Mouse (Mus musculus): ENCODE measurements at regions not wholly inside any gene's neighbourhood (a gene's known extent, or its start where the extent isn't known, plus 50 kb on each side); places are given as distances from the start of the nearest gene placed in this dataset.
"Not testable (repeated sequence)": the region's sequence is repeated elsewhere in the genome, so short reads cannot be mapped to it uniquely, and the experiment has no call there.

DNA sequence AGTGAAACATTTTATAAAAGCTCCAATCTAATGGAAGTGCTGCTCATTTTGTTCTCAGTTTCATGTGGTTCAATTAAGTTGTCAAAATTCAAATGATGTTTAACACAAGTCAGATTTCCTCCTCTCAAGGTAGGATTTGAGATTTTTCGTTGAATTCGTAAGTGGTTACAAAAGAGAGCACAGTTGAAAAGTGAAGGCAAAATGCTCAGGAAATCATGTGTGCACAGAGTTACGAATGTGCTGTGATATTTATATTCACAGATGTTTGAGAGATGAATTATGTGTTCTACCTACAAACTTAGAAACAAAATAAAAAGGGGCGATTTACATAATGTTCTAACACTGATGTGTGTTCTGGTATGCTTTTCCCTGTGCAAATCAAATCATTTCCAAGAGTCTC is 433.1 kb downstream of the Arl4a start:
- DNase-seq (ENCODE audit: low spot score): no peak
- Histone ChIP-seq H3K27ac (no peak overlapping the region), H3K36me3 (no peaks in the 10 kb centered on the region), H3K4me1 (no peaks in the 10 kb centered on the region), H3K9me3 (replicated peaks) (no peaks in the 10 kb centered on the region), H3K27me3 (ENCODE audit: low read depth, poor library complexity, severe bottlenecking) (no peaks in the 10 kb centered on the region), H3K4me3 (no peak overlapping the region)
- 85% methylated on average over 4 of the region's 4 CpGs for WGBS

DNA sequence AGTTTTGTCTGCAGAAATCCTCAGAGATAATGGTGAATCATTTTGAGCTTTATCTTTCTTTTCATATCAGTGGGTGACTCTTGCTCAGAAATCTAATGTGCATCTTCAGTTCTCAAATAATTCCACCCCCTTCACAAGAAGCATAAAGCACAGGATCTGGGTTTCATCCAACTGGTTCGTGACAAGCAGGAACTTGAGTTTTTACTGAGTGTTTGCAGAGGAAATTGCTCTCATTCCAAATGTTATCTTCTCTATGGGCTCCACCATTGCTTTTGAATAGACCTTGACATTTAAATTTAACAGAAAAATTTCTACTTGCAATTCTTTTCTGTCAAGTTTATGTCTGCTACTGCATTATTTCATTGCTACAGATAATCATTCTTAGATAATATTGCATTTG is 443.1 kb downstream of the Arl4a start:
- no peak overlapping the region for H3K27ac ChIP-seq

DNA sequence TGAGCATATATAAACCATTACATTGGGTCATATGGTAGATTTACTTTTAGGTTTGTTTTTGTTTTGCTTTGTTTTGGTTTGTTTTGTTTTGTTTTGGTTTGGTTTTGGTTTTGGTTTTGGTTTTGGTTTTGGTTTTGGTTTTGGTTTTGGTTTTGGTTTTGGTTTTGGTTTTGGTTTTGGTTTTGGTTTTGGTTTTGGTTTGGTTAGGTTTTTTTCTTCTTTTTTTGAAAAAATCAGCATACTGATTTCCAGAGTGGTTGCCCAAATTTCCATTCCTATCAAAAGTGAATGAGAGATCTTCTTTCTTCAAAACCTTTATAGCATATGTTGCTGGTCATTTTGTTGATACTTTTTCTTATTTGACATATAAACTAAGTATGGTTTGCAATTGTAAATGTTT is 444.0 kb downstream of the Arl4a start:
- DNase-seq (ENCODE audit: low spot score); H3K36me3 ChIP-seq; H3K27me3 ChIP-seq (ENCODE audit: low read depth, poor library complexity, severe bottlenecking); H3K4me3 ChIP-seq; H3K4me1 ChIP-seq; H3K9me3 ChIP-seq (replicated peaks); H3K27ac ChIP-seq: not testable (repeated sequence)

More for the DNA sequence above, 443.1 kb downstream of the Arl4a start:
- H3K27me3 ChIP-seq (ENCODE audit: low read depth, poor library complexity, severe bottlenecking): no peaks in the 10 kb centered on the region
- H3K36me3 ChIP-seq: no peaks in the 10 kb centered on the region
- DNase-seq (ENCODE audit: low spot score): no peak
- no peak overlapping the region for H3K4me3 ChIP-seq
- no peaks in the 10 kb centered on the region for H3K4me1 ChIP-seq
- no peaks in the 10 kb centered on the region for H3K9me3 ChIP-seq (replicated peaks)
- WGBS: 54% methylated on average over 1 of the region's 1 CpGs

DNA sequence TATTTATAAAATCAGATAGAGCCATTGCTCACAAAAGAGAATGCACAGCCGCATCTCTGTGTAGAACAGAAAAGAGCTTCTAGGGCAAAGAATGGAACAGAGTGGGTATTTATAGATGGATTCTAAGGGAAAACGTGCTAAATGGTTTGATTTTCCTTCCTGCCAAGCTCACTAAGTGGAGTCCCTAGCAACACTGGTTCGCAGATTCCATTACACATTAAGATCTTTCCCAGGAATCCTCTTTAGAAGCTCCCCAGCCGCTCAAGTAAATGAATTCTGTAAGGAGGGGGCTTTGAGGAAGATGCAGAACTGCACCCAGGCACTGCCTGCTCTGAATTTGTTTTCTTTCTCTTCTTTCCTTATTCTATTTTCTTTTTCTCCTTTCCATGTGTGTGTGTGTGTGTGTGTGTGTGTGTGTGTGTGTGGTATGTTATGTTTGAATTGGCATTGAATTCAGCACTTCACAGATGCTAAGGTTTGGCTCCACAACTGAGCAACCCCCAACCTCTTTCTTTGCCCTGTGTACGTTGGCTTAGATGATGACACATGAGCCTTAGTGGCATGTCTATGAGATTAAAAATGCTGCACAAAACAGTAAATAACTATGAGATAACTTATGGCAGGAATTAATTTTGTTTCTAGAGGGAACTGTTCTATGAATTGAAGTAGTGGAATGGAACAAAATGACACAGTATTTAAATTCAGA is 450.5 kb downstream of the Arl4a start:
- Histone ChIP-seq H3K4me3 (no peak overlapping the region), H3K4me1 (no peaks in the 10 kb centered on the region), H3K36me3 (no peaks in the 10 kb centered on the region), H3K9me3 (replicated peaks) (no peaks in the 10 kb centered on the region), H3K27ac (no peak overlapping the region), H3K27me3 (ENCODE audit: low read depth, poor library complexity, severe bottlenecking) (no peaks in the 10 kb centered on the region)
- 74% methylated on average over 5 of the region's 5 CpGs for WGBS
- DNase-seq (ENCODE audit: low spot score): no peak

DNA sequence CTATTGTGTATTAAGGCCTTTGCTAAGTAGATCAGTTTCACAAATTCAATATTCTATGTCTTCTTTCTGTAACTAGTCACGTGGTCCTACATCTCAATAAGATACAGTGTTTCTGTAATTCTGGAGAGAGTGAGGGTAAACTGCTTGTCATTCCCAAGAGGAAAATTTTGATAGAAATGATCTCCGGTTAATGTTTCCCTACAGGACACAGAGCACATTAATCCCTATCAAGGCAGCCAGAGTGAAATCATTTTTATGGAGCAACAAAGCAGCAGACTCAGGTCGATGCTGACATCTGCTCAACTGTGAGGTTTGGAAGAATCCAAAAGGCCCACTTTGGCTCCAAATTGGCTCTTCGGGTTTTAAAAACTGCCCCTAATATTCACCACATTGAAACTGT is 451.7 kb downstream of the Arl4a start:
- Histone ChIP-seq H3K4me1 (no peaks in the 10 kb centered on the region), H3K27me3 (ENCODE audit: low read depth, poor library complexity, severe bottlenecking) (no peaks in the 10 kb centered on the region), H3K4me3 (no peak overlapping the region), H3K36me3 (no peaks in the 10 kb centered on the region), H3K27ac (no peak overlapping the region), H3K9me3 (replicated peaks) (no peaks in the 10 kb centered on the region)
- no peak for DNase-seq (ENCODE audit: low spot score)
- 87% methylated on average over 4 of the region's 4 CpGs for WGBS

DNA sequence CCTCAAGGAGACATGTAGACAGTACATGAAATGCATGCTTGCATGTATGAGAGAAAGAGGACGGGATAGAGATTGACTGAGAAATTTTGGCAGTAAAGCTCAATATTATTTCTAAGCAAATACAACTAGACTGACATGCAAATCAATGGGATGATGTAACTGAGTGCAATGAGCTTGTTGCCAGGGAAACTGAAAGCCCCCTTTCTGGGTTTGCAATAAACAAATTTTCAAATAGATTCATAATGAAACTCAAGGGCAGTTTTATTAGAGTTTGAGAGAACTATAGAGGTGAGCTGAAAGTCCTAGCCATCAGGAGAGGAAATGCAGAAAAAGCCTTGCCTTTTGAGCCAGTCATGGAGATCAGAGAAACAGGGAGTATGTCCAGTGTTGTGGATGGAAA is 460.2 kb downstream of the Arl4a start:
- H3K9me3 ChIP-seq (replicated peaks): no peaks in the 10 kb centered on the region
- WGBS: 94% methylated on average over 1 of the region's 1 CpGs

DNA sequence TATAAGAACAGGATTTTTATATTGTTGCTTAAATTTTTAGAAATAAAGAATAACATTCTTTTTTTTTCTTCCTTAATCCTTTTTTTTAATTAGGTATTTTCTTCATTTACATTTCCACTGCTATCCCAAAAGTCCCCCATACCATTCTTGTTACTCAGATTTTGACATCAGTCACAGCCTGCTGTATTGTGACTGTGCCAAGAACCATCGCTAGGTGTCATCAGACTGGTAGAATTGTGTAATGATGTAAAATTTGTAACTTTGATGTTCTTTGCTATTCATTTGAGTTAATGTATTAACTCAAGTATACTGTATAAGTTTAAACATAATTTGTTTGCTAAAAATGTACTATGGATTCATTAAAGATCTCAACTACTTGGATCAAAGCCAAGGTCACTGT is 465.0 kb downstream of the Arl4a start:
- Histone ChIP-seq H3K4me3 (no peak overlapping the region), H3K27me3 (ENCODE audit: low read depth, poor library complexity, severe bottlenecking) (no peaks in the 10 kb centered on the region), H3K27ac (no peak overlapping the region), H3K36me3 (no peaks in the 10 kb centered on the region), H3K4me1 (no peaks in the 10 kb centered on the region), H3K9me3 (replicated peaks) (no peaks in the 10 kb centered on the region)
- 78% methylated on average over 1 of the region's 1 CpGs for WGBS
- DNase-seq (ENCODE audit: low spot score): no peak

More for the DNA sequence above, 460.2 kb downstream of the Arl4a start:
- H3K4me1 ChIP-seq: no peaks in the 10 kb centered on the region
- DNase-seq (ENCODE audit: low spot score): no peak
- H3K27ac ChIP-seq: no peak overlapping the region
- no peaks in the 10 kb centered on the region for H3K36me3 ChIP-seq
- H3K27me3 ChIP-seq (ENCODE audit: low read depth, poor library complexity, severe bottlenecking): no peaks in the 10 kb centered on the region
- no peak overlapping the region for H3K4me3 ChIP-seq

DNA sequence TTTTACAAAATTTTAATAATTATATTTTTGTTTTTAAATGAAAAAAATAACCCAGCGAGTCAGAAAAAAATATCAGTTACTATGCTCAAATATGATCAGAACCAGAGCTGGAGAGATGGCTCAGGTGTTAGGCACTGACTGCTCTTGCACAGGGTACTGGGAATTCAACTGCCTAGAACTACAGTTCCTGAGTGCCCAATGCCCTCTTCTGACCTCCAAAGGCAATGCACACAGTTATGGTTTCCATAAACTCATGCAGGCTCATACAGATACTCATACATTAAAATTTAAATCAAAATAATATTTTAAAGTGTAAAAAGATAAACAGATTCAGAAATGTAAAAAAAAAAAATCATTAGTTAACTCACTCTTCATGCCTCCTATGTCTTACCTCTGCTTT is 465.7 kb downstream of the Arl4a start:
- H3K27me3 ChIP-seq (ENCODE audit: low read depth, poor library complexity, severe bottlenecking): no peaks in the 10 kb centered on the region
- DNase-seq (ENCODE audit: low spot score): no peak
- 81% methylated on average over 1 of the region's 1 CpGs for WGBS
- H3K4me3 ChIP-seq: no peak overlapping the region
- H3K4me1 ChIP-seq: no peaks in the 10 kb centered on the region
- H3K9me3 ChIP-seq (replicated peaks): no peaks in the 10 kb centered on the region
- H3K36me3 ChIP-seq: no peaks in the 10 kb centered on the region
- H3K27ac ChIP-seq: no peak overlapping the region

DNA sequence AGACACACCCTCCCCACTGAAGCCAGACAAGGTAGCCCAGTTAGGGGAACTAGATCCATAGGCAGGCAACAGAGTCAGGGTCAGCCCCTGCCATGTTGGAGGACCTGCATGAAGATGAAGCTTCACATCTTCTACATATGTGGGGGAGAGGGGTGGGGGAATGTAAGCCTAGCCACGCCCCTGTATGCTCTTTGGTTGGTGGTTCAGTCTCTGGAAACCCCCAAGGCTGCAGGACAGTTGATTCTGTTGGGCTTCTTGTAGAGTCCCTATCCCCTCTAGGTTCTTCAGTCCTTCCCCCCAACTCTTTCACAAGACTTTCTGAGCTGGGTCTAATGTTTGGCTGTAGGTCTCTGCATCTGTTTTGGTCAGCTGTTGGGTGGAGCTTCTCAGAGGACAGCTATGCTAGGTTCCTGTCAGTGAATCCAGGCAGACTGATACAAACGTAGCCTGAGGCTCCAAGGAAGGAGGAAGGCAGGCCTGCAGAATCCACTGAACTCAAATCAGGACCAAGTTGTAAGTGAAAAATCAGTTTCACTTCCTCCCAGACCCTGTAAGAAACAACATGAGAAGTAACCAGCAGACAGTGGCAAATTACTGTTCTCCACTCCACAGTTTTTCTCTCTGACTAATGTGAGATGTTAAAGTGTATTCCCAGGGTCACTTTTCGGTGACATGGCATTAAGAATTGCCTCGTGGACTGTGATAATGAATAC is 476.9 kb downstream of the Arl4a start:
- no peak overlapping the region for H3K4me3 ChIP-seq
- 78% methylated on average over 4 of the region's 4 CpGs for WGBS
- H3K27me3 ChIP-seq (ENCODE audit: low read depth, poor library complexity, severe bottlenecking): no peaks in the 10 kb centered on the region
- H3K9me3 ChIP-seq (replicated peaks): no peaks in the 10 kb centered on the region
- no peaks in the 10 kb centered on the region for H3K36me3 ChIP-seq
- no peak overlapping the region for H3K27ac ChIP-seq
- H3K4me1 ChIP-seq: no peaks in the 10 kb centered on the region
- no peak for DNase-seq (ENCODE audit: low spot score)

DNA sequence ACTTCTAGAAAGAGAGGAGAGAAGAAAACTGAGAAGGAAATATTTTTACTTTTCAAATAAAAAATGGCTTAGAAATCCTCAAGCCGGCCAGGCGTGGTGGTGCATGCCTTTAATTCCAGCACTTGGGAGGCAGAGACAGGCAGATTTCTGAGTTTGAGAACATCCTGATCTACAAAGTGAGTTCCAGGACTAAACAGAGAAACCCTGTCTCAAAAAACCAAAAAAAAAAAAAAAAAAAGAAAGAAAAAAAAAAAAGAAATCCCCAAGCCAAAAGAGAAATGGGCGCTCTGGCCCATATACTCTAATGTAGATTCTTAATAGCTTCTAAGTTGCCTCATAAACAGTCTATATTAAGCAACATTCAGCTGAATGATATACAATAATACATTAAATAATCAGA is 479.3 kb downstream of the Arl4a start:
- H3K4me1 ChIP-seq: no peaks in the 10 kb centered on the region
- DNase-seq (ENCODE audit: low spot score): no peak
- H3K27ac ChIP-seq: no peak overlapping the region
- no peaks in the 10 kb centered on the region for H3K9me3 ChIP-seq (replicated peaks)
- no peak overlapping the region for H3K4me3 ChIP-seq
- no peaks in the 10 kb centered on the region for H3K27me3 ChIP-seq (ENCODE audit: low read depth, poor library complexity, severe bottlenecking)
- no peaks in the 10 kb centered on the region for H3K36me3 ChIP-seq
- 94% methylated on average over 3 of the region's 3 CpGs for WGBS

DNA sequence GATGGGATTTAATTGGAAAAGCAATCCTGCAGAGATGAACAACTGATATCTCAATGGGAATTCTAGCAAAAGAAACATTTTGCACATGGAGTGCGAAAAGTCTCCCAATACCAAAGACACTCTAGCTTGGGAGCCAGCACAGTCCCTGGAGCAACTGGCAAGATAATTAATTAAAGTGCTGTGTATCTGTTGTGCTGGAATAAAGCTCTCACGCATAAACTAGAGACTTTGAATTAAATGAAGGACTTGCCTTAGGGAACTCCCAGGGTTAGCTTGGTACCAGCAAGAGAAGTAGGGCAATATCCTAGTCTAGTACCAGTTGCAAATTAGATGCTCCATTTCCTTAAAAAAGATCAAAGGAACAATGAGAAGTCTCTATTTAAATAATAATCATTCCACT is 501.5 kb downstream of the Arl4a start:
- H3K27ac ChIP-seq: no peak overlapping the region
- DNase-seq (ENCODE audit: low spot score): no peak
- H3K9me3 ChIP-seq (replicated peaks): no peaks in the 10 kb centered on the region
- no peaks in the 10 kb centered on the region for H3K27me3 ChIP-seq (ENCODE audit: low read depth, poor library complexity, severe bottlenecking)
- no peaks in the 10 kb centered on the region for H3K4me1 ChIP-seq
- no peak overlapping the region for H3K4me3 ChIP-seq
- WGBS: 74% methylated on average over 2 of the region's 2 CpGs
- no peaks in the 10 kb centered on the region for H3K36me3 ChIP-seq

DNA sequence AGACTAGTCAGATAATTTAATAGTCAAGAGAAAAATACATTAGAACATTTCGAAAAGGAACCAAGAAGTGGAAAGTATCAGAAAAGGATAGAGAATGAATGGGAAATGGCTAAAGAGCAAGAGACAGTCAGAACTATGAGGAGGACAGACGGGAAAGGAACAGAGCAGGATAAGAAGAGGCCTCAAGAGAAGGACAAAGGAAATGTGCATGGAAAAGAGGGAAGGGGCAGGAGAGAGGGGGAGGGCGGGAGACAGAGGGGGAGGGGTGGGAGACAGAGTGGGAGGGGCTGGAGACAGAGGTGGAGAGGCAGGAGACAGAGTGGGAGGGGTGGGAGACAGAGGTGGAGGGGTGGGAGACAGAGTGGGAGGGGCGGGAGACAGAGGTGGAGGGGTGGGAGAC is 509.7 kb downstream of the Arl4a start:
- Histone ChIP-seq H3K36me3 (no peaks in the 10 kb centered on the region), H3K9me3 (replicated peaks) (no peaks in the 10 kb centered on the region), H3K4me1 (no peaks in the 10 kb centered on the region), H3K27me3 (ENCODE audit: low read depth, poor library complexity, severe bottlenecking) (no peaks in the 10 kb centered on the region), H3K4me3 (no peak overlapping the region), H3K27ac (no peak overlapping the region)
- WGBS: 62% methylated on average over 4 of the region's 4 CpGs
- DNase-seq (ENCODE audit: low spot score): no peak

DNA sequence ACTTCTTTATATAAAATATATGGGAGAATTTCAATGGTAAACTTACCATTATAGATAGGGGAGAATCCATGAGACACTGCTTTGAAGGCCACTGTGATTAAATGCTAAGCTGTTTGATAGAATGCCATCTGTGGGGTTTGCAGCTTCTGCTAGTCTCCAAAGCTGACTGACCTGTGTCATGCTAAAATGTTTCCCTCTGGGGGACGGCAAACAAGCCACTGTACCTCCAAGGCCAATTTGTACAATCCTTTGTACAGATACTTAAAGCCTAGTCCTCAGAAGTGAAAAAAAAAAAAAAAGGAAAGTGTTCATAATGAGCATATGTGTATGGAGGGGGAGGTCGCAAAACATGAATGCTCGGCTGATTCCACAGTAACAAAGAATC is 510.6 kb downstream of the Arl4a start:
- WGBS: 89% methylated on average over 3 of the region's 3 CpGs
- no peak overlapping the region for H3K4me3 ChIP-seq
- H3K4me1 ChIP-seq: no peaks in the 10 kb centered on the region
- no peaks in the 10 kb centered on the region for H3K9me3 ChIP-seq (replicated peaks)
- no peaks in the 10 kb centered on the region for H3K27me3 ChIP-seq (ENCODE audit: low read depth, poor library complexity, severe bottlenecking)
- no peak for DNase-seq (ENCODE audit: low spot score)
- no peaks in the 10 kb centered on the region for H3K36me3 ChIP-seq
- H3K27ac ChIP-seq: no peak overlapping the region

Data from limb, embryonic 10.5 days (tissue).